Mouse (Mus musculus): ENCODE results near the gene Syngr2.

Syngr2 gene

DNA sequence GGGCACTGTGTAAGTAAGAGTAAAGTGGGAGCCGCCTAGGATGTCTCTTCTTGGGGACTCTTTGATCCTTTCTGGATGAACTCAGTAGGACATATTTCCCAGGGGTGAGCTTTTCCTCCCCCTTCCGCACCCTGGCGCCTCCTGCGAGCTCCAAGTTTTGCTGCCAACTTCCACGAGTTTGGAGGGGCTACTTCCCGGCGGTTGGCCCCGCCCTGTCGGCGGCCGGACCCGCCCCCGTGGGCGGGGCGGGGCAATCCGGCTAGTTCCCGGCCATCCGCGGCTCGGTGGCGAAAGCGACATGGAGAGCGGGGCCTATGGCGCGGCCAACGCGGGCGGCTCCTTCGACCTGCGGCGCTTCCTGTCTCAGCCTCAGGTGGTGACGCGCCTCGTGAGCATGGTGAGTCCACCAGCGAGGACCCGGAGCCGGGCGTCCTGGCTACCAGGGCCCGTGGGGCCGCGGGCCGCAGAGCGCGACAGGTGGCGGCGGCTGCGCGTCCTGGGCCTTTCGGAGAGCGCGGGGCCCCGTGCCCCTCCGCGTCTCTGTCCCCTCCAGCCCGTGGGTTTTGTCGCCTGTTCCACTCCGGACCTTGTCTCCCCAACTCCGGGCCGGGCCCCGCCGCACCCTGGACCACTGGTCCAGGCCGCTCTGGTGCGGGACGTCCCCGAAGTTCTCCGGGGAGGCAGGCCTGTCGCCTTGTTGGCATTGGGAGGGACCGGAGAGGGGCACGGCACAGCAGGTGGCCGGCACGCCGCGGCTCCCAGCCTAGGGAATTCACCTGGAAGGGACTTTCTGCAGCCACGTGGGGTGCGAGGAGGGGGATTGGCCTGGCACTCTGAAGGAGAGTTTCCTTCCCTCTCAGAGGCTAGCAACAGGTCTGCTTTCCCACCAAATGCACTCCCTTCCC, at the start of gene Syngr2, which contains the start of gene Gm20708:
Syngr2 (plus strand) TSS at position 262 of the 905 bp plus-strand sequence.
Gm20708 (plus strand) TSS at position 262 of the 905 bp plus-strand sequence.
- DNase-seq (ENCODE audit: low spot score), result peak; percentile 85

GRCm38 (mm10) chr11:117760374-117761119, 48.9 kb upstream of the Syngr2 start:
- no peak for DNase-seq (ENCODE audit: low spot score)

DNA sequence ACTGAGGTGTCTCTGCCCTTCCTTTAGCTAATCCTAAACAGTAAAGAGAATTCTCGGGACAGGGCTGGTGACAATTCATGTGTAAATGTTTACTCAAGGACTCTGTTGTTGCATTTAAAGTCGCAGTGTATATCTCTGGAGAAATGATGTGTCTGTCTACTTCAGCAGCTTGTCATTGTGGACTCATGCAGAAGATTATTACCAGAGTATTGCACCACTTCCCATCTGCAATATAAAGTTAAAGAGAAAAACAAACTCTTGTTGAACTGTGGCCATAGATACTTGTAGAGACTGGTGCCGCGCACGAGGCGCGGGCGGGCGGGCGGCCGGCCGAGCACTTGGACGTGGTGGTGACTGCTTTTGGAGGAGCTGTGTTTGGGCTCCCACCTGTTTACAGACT, 47.7 kb upstream of the Syngr2 start:
- DNase-seq (ENCODE audit: low spot score), result no peak

- DNase-seq (ENCODE audit: low spot score), result no peak
These were observed 47.2 kb upstream of the Syngr2 start for GRCm38 (mm10) chr11:117762246-117762645.

DNA sequence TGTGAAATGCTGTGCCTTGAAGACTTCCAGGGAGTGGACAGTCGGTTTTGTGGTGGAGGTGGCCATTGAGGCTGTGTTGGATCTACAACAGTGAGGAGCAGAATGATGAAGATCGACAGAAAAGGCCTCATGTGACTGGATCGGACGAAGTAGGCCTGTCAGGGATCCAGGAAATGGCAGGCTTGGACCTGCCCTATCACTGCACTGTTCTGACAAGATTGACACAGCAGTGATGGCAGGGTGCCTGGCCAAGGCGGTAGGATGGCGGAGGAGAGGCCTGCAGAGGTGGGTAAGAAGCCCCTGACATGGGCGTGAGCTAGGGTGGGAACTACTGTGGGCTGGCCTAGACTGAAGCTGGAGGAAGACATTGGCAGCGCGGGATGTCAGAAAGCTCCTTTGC, 45.1 kb upstream of the Syngr2 start:
- DNase-seq (ENCODE audit: low spot score), result no peak

- DNase-seq (ENCODE audit: low spot score), result no peak
These were observed 44.1 kb upstream of the Syngr2 start for GRCm38 (mm10) chr11:117765361-117765760.

- no peak for DNase-seq (ENCODE audit: low spot score)
These were observed 43.2 kb upstream of the Syngr2 start for GRCm38 (mm10) chr11:117766275-117766674.

- no peak for DNase-seq (ENCODE audit: low spot score)
These were observed 40.5 kb upstream of the Syngr2 start for GRCm38 (mm10) chr11:117768725-117769682.

DNA sequence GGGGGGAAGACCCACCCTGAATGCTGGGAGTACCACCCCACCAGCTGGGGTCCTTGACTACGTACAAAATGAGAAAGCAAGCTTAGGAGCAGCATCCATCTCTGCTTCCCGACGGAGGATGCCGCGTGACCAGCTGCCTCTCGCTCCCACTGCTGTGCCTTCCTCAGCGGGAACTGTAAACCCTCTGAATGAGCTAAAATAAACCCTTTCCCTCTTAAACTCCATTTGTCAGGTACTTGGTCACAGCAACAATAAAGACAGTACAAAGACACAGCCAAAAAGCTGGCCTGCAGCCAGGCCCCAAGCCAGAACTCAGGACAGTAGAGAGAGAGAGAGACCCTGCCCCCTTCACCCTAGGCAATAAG, 39.8 kb upstream of the Syngr2 start:
- DNase-seq (ENCODE audit: low spot score), result no peak

DNA sequence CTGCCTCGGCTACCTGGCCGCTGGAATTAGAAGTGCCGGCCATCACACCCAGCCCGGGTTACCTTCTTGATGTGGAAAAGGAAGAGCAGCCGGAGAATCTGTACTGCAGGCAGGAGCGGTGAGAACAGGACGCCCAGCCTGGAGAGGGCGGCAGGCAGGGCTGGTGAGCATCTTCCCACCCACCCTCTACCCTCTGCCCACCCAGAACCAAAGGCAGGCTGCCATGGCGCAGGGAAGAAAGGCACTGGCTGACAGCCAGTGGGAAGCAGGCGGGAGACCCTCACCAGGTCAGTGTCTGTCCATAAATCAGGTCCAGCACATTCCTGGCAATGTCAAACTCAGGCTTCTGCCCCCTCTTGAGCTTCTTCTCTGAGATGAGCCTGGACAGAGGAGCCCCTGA, 39.1 kb upstream of the Syngr2 start:
- DNase-seq (ENCODE audit: low spot score), result no peak

DNA sequence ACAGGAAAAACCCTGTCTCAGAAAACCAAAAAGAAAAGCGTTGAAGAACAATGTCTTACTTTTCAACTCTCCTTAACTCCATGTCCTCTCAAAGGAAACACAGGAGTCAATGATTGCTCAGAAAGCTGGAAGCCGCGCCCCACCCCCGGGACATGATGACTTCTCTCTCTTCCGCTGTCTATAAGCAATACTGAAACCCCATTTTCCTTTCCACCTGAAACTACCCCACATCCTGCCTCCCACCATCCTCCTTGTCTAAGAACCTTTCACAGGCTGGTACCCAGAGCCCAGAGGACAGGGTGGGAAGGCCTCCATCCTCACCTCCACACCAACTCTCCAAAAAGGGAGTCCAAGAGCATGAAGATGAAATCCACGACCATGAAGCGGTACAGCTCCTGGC, 37.1 kb upstream of the Syngr2 start:
- no peak for DNase-seq (ENCODE audit: low spot score)

DNA sequence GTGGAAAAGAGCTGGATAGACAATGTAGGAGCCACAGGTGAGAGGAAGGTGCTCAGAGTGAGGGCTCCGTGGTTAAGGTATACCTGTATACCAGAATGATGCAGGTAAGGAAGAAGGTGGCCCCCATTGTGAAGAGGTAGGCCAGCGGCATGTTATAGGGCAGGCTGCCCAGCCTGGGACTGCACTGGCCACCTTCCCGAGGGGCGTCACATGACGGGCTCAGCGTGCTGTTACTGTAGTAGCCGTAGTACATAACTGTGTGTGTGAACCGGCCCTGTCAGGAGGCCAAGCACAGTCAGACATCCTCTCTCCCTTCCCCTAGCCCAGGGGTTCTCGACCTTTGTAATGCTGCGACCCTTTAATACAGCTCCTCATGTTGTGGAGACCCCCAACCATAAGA, 34.5 kb upstream of the Syngr2 start:
- DNase-seq (ENCODE audit: low spot score), result no peak

DNA sequence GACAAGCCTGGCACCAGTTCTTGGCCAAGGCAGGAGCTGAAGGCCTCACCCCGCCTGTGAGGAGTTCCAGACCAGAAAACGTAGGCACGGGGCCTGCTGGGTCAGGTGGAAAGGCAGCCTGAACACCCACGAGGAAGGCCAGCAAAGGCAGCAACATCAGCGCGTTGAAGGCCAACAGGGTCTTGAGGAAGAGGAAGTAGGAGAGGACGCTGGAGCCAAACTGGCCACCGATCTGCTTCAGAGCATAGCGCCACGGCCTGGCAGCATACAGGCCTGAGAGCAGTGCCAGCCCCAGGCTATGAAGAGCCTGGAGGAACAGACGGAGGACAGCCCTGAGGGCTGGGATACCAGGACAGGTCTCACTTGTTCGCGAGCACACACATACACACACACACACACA, 33.9 kb upstream of the Syngr2 start:
- DNase-seq (ENCODE audit: low spot score), result no peak

- DNase-seq (ENCODE audit: low spot score), result no peak
These were observed 33.2 kb upstream of the Syngr2 start for GRCm38 (mm10) chr11:117776085-117776792.

DNA sequence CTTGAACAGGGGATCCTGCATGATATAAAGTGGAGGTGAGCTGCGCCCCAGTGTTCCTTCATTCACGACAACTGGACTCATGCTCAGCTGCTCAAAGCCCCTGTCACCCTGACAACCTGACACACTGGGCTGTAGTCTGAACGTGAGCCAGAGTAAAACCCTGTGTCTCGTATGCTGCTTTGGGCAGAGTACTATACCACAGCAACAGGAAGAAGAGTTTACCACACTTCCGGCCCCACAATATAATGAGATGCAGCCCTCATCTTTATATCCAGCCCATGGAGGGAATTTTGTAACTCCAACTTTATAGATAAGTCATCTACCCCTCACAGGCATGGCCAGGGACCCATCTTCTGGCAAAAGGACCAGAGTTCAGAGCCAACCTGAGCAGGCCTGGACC, 32.4 kb upstream of the Syngr2 start:
- DNase-seq (ENCODE audit: low spot score), result no peak

DNA sequence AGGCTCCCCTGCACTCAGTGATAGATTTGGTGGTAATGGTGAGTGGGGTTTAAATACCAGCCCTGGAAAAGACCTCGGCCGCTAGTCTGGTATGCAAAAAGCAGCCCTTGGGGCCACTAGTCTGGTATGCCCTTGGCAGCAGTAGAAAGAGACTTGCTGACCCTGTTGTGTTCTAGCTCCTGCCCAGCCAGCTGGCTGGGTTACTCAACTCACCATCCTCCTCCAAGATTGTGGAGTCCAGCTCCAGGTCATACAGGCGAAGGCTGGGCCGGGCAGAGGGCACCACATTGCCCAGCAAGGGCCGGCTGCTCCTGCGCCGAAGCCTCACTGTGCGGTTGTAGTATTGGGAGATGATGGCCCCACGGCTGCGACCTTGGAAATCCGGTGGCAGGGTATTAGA, 31.4 kb upstream of the Syngr2 start:
- DNase-seq (ENCODE audit: low spot score), result no peak

GRCm38 (mm10) chr11:117778851-117779433, 30.5 kb upstream of the Syngr2 start:
- DNase-seq (ENCODE audit: low spot score), result no peak

DNA sequence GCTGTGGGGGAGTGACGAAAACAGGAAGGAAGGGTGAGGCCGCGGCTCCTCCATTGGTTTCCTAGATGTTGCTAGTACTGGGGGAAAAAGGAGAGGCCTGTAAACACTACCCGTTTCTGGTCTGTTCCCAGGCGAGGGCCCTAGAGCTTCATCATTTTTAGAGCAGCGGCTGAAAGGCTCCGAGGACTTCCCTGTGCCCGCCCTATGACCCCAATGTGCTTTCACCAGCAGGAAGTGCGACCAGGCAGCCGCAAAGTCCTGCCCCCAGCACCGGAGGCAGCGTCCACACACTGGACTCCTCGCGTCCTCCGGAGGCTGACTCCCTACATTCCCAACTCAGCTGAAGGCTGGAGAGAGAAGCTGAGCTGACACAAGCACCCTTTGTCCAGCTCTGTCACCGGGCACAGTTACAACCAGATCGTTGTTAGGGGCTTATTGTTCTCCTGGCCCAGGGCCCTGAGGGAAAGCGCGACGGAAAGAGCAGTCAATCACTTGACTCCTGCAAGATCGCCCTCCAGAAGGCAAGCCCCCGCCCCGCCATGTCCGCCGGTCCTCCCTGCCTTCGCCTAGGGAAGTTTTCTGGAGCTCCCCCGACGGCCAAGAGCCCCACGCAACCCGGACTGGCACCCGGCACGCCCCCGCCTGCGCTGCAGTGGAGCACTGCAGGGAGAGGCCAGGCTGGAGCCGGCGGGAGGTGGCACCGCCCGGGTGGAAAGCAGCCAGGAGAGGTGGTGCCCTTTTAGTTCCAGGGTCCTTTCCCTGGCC, 29.9 kb upstream of the Syngr2 start:
- DNase-seq (ENCODE audit: low spot score), result peak; percentile 67

DNA sequence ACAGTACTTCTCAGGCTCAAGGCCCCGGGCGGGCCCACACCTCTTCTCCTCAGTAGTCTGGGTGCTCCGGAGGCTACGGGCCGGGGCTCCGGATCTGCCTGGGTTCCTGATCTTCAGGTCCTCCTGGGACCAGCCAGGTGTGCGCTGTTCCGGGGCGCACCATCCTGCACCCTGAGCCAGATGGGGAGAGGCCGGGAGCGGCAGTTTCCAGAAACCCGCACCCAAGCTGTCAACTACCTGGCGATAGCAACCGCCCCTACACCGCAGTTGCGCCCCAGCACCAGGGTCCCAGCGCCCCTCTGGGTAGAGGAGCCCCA, 29.3 kb upstream of the Syngr2 start:
- no peak for DNase-seq (ENCODE audit: low spot score)

GRCm38 (mm10) chr11:117780582-117781111, 28.8 kb upstream of the Syngr2 start:
- DNase-seq (ENCODE audit: low spot score), result peak; percentile 61
